Mouse (Mus musculus) intestine, embryonic 14.5 days (tissue): Measurements from ENCODE around the gene Cnih3. TPM values are rescaled to one million over a fixed set of nuclear protein-coding genes. Genes with fewer than 3 reads are reported as not detected.

ENCODE experiments used
- ATAC-seq: fragments of 200-750 bp; cut with Nextera tagmentation; replicated peaks from 2 replicates; pipeline ENCODE4 v1.8.0; 2017; ENCODE audit warnings: low read depth, moderate number of reproducible peaks, moderate TSS enrichment, moderate library complexity; ENCODE audit not compliant: low FRiP score, low TSS enrichment
- DNase-seq: peaks from one replicate; pipeline ENCODE4 v3.0.0-alpha.2; 2018; ENCODE audit warnings: low spot score
- H3K27ac ChIP-seq: fragments of 300-500 bp; sonication (generic); 2 replicates; pipeline ENCODE4 v1.5.1; 2014; ENCODE audit warnings: low read depth, mild to moderate bottlenecking, control low read depth
- H3K27me3 ChIP-seq: fragments of 300-500 bp; sonication (generic); replicated peaks from 2 replicates; pipeline ENCODE4 v1.6.1; 2014; ENCODE audit warnings: low read length, control low read depth; ENCODE audit not compliant: control insufficient read depth, insufficient read depth
- H3K36me3 ChIP-seq: fragments of 300-500 bp; sonication (generic); 2 replicates; pipeline ENCODE4 v1.6.1; 2014; ENCODE audit warnings: low read length, control low read depth; ENCODE audit not compliant: control insufficient read depth, insufficient read depth
- H3K4me1 ChIP-seq: fragments of 300-500 bp; sonication (generic); replicated peaks from 2 replicates; pipeline ENCODE4 v1.6.1; 2014; ENCODE audit warnings: low read length, control low read depth, mixed read lengths; ENCODE audit not compliant: control insufficient read depth, insufficient read depth
- H3K4me2 ChIP-seq: fragments of 300-500 bp; sonication (generic); 2 replicates; pipeline ENCODE4 v1.6.1; 2014; ENCODE audit warnings: low read length
- H3K4me3 ChIP-seq: fragments of 300-500 bp; sonication (generic); 2 replicates; pipeline ENCODE4 v1.5.1; 2014; ENCODE audit warnings: low read depth, low read length, control low read depth, mixed read lengths
- H3K9ac ChIP-seq: fragments of 300-500 bp; sonication (generic); 2 replicates; pipeline ENCODE4 v1.6.1; 2014; ENCODE audit warnings: mild to moderate bottlenecking, low read length
- H3K9me3 ChIP-seq: fragments of 300-500 bp; sonication (generic); 2 replicates; pipeline ENCODE4 v1.6.1; 2016; ENCODE audit warnings: low read length, control low read depth; ENCODE audit not compliant: control insufficient read depth
- WGBS: fragments of 180-500 bp; shearing (Covaris S2); extraction: QIAGEN DNeasy Blood & Tissue Kit; methylation state at CpG from one replicate; pipeline ENCODE4 v1.1.7; 2014; 5-methylcytosine and 5-hydroxymethylcytosine counted together
- polyA plus RNA-seq: library from polyadenylated mRNA; unstranded; fragments of >200 nt; fragmentation: Nextera tagmentation; extraction: Ambion mirVana; gene quantifications from 2 replicates; pipeline ENCODE4 v1.2.1, GENCODE M21; 2014

Cnih3 gene
- polyA plus RNA-seq, 1 experiment from 2014 or later, result 0.41 TPM

GRCm38 (mm10) chr1:181374627-181375374, 22.4 kb downstream of the Cnih3 start:
- Histone ChIP-seq H3K4me3 (no peak overlapping the region), H3K27ac (no peak overlapping the region), H3K4me2 (no peak overlapping the region), H3K9me3 (no peaks in the 10 kb centered on the region), H3K9ac (no peak overlapping the region), H3K27me3 (no peaks in the 10 kb centered on the region), H3K4me1 (no peaks in the 10 kb centered on the region), H3K36me3 (no peaks in the 10 kb centered on the region)
- ATAC-seq (no peak), DNase-seq (no peak)
- 73% methylated on average over 9 of the region's 9 CpGs for WGBS

DNA sequence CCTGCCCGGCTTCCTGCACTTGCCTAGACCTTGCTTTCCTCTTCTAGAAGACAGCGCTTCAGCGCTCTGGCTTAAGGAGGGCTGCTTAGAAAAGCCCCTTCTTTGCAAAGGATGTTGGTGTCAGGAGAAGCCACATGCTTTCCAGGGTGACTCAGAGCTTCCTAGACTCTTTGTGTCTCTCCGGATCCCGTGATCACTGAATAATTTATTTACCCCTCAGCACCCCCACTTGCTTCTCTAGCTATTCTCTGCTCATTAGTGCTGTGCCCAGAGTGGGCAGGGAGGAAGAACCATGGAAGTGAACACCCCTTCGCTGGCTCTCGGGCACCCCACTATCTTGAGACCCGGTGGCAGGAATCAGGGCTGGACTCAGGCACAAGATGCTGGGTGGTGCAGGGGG, 24.0 kb downstream of the Cnih3 start:
- ATAC-seq, result no peak

DNA sequence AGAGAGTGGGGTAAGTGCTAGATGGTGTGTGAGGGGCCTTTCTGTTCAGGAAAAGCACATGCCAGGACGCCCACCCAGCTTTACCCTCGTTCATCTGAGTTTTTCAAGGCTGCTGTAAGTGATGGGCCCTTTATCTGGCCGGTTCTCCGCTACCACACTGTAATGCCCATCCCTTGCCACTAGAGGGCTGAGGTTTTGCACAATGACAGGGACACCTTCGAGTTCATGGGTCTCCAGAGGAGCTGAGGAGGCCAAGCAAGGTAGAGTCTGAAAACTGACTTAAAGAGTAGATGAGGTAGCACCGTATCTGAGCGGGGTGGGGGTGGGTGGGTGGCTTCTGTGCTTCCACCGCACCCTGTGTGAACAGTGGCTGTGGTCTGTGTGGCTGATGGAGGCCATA, 27.2 kb downstream of the Cnih3 start:
- no peak overlapping the region for H3K4me2 ChIP-seq
- H3K9ac ChIP-seq, result no peak overlapping the region
- ATAC-seq (0 out of 2 replicates have a peak, but pooled peaks have one; percentile 32), DNase-seq (peak; percentile 79)
- no peak overlapping the region for H3K4me3 ChIP-seq
- WGBS, result 27% methylated on average over 8 of the region's 8 CpGs
- H3K27ac ChIP-seq, result no peak overlapping the region
- H3K27me3 ChIP-seq, result no peaks in the 10 kb centered on the region
- H3K36me3 ChIP-seq, result no peaks in the 10 kb centered on the region
- no peaks in the 10 kb centered on the region for H3K4me1 ChIP-seq
- no peaks in the 10 kb centered on the region for H3K9me3 ChIP-seq

More for the DNA sequence above, 24.0 kb downstream of the Cnih3 start:
- WGBS, result 67% methylated on average over 8 of the region's 8 CpGs
- H3K27me3 ChIP-seq, result no peaks in the 10 kb centered on the region
- no peaks in the 10 kb centered on the region for H3K9me3 ChIP-seq
- H3K27ac ChIP-seq, result no peak overlapping the region
- H3K36me3 ChIP-seq, result no peaks in the 10 kb centered on the region
- no peaks in the 10 kb centered on the region for H3K4me1 ChIP-seq
- no peak overlapping the region for H3K4me3 ChIP-seq
- H3K9ac ChIP-seq, result no peak overlapping the region
- DNase-seq, result no peak
- H3K4me2 ChIP-seq, result no peak overlapping the region

DNA sequence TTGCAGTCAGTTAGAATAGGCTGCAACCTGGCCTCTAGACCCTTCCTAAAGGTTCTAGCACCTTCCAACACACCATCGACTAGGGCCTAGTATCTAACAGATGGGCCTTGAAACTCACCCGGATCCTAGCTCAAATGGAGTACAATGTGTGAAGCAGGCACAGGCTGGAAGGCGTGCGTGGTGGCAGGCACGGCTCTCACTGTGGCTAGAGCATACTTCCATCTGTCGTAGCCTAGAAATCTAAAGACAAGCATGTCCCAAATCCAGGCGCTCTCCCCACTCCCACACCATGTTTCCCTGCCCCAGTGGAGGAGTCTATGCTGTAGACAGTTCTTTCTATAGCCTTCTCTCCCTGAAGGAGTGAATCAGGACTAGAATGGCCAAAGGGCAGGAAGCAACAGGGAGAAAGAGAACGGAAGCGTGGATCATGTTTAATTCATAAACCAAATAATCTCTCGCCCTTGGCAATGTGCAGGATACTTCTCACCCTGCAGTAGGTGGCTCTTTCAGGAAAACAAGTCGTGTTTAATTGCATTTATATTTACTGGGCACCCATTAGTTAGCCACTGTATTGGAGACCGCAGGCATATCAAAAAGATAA, 29.1 kb downstream of the Cnih3 start:
- Histone ChIP-seq H3K4me2 (no peak overlapping the region), H3K27ac (no peak overlapping the region), H3K4me1 (no peaks in the 10 kb centered on the region), H3K9me3 (no peaks in the 10 kb centered on the region), H3K9ac (no peak overlapping the region), H3K36me3 (no peaks in the 10 kb centered on the region), H3K4me3 (no peak overlapping the region), H3K27me3 (no peaks in the 10 kb centered on the region)
- 83% methylated on average over 12 of the region's 12 CpGs for WGBS
- DNase-seq (no peak), ATAC-seq (no peak)

DNA sequence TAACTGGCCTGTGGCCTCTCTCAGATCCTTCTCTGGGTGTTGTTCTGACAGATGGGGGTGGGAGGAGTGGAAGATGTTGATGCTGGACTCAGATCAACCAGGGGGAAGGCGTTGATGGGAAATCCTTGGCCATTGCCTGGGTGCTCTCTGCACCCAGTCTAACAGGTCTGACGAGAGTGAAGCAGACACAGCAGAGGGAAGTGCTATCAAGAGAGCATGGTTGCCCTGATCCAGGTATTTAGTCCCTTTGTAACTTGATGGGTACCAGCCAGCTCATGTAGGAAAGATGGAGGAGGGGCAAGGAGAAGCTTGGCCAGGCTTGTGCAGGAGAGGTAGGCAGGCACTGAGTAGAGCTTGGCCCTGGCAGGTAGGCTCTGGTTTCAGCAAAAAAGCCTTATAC, 36.8 kb downstream of the Cnih3 start:
- WGBS, result 64% methylated on average over 2 of the region's 2 CpGs
- no peaks in the 10 kb centered on the region for H3K4me1 ChIP-seq
- H3K4me2 ChIP-seq, result no peak overlapping the region
- no peaks in the 10 kb centered on the region for H3K9me3 ChIP-seq
- no peak overlapping the region for H3K4me3 ChIP-seq
- H3K9ac ChIP-seq, result no peak overlapping the region
- no peak for ATAC-seq
- no peaks in the 10 kb centered on the region for H3K27me3 ChIP-seq
- no peaks in the 10 kb centered on the region for H3K36me3 ChIP-seq
- no peak for DNase-seq
- H3K27ac ChIP-seq, result no peak overlapping the region

GRCm38 (mm10) chr1:181392489-181392888, 40.1 kb downstream of the Cnih3 start:
- Histone ChIP-seq H3K27me3 (no peaks in the 10 kb centered on the region), H3K9ac (no peak overlapping the region), H3K4me1 (no peaks in the 10 kb centered on the region), H3K4me3 (no peak overlapping the region), H3K4me2 (no peak overlapping the region), H3K36me3 (no peaks in the 10 kb centered on the region), H3K9me3 (no peaks in the 10 kb centered on the region), H3K27ac (no peak overlapping the region)
- 92% methylated on average over 2 of the region's 2 CpGs for WGBS
- ATAC-seq, result no peak
- no peak for DNase-seq

- no peak for DNase-seq
- no peaks in the 10 kb centered on the region for H3K27me3 ChIP-seq
- H3K4me2 ChIP-seq, result no peak overlapping the region
- H3K9me3 ChIP-seq, result no peaks in the 10 kb centered on the region
- H3K36me3 ChIP-seq, result no peaks in the 10 kb centered on the region
- ATAC-seq, result no peak
- WGBS, result 43% methylated on average over 6 of the region's 6 CpGs
- no peak overlapping the region for H3K4me3 ChIP-seq
- no peak overlapping the region for H3K9ac ChIP-seq
- no peaks in the 10 kb centered on the region for H3K4me1 ChIP-seq
- H3K27ac ChIP-seq, result no peak overlapping the region
These were observed 41.1 kb downstream of the Cnih3 start for GRCm38 (mm10) chr1:181393250-181394149.

GRCm38 (mm10) chr1:181395234-181395828, 42.9 kb downstream of the Cnih3 start:
- H3K27me3 ChIP-seq, result no peaks in the 10 kb centered on the region
- H3K9me3 ChIP-seq, result no peaks in the 10 kb centered on the region
- DNase-seq, result no peak
- ATAC-seq, result no peak
- no peak overlapping the region for H3K4me3 ChIP-seq
- H3K27ac ChIP-seq, result no peak overlapping the region
- H3K4me1 ChIP-seq, result no peaks in the 10 kb centered on the region
- H3K36me3 ChIP-seq, result no peaks in the 10 kb centered on the region
- H3K9ac ChIP-seq, result no peak overlapping the region
- H3K4me2 ChIP-seq, result no peak overlapping the region
- 74% methylated on average over 6 of the region's 6 CpGs for WGBS
